Mouse (Mus musculus) liver, adult (tissue): ENCODE measurements at regions not wholly inside any gene's neighbourhood (a gene's known extent, or its start where the extent isn't known, plus 50 kb on each side); places are given as distances from the start of the nearest gene placed in this dataset.

Source experiments
- GATA4 ChIP-seq: IDR thresholded peaks from 2 replicates; pipeline ENCODE4 v1.6.1; 2014; ENCODE audit warnings: mild to moderate bottlenecking, low read length; ENCODE audit not compliant: insufficient replicate concordance

DNA sequence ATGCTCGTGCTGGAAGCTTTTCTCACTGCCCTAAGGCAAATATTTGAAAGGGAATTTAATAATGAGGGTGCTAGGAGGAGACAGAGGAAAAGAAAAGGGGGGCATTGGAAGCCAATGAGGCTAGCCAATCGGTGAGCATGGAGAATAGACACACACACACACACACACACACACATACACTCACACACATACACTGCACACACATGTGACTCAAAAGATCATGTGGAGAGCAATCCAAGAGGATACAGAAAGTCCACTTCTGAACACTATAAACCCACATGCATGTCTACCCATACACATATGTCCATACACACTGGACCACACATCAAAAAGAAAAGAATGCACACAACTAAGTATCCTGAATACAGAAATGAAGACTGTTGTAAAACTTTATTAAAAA is 88.4 kb upstream of the Sphkap start:
- no peak for TF ChIP-seq GATA4

DNA sequence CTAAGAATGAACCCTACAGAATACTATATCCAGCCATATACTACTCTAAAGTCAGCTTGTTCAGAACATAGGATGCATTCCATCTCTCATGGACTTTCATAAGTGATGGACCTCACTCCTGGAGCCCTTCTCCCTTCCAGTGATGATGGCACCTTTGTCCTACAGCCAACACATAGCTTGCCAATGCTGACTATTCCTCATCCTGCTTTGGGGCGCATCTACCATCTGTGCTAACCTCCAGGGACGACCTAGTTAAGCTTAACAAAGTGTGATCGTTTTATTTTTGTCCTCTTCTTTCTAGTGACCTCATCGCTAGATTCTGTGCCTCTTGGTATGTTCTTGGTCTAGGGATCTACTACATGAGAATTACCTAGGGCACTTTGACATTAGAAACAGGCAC is 87.0 kb upstream of the Sphkap start:
- TF ChIP-seq GATA4, result no peak

DNA sequence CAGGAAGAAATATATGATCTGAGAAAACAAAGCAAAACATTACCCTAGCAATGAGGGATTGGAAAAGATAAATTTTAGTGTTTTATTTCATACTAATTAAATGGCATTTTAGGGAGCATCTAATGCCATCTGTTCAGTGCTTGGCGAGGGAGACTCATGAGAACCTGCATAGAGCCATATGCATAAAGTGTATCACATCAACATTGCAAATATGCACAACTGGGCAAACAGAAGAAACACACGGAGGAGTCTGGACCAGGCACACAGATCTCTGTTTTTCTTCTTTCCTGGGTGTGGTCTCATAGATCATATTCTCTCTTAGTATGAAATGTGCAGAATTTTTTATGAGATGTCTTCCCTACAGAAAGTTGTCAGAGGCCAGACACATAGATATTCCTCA is 71.1 kb upstream of the Sphkap start:
- TF ChIP-seq GATA4, result no peak
